Mouse (Mus musculus) left cerebral cortex, postnatal 10 days (tissue): ENCODE measurements at regions not wholly inside any gene's neighbourhood (a gene's known extent, or its start where the extent isn't known, plus 50 kb on each side); places are given as distances from the start of the nearest gene placed in this dataset.

Experiments used
- DNase-seq, 2 experiments: peaks; one replicate each; pipeline ENCODE4 v3.0.0; 2021 to 2022; ENCODE audit warnings: low spot score in 2 of 2, mixed read lengths in 1 of 2; ENCODE audit errors: extremely low spot score in 1 of 2
- intact Hi-C: fragments of 180-260 bp; cut with DNase I; formaldehyde crosslinking; loops from one replicate; pipeline ENCODE4 v1.15.1; 2025

DNA sequence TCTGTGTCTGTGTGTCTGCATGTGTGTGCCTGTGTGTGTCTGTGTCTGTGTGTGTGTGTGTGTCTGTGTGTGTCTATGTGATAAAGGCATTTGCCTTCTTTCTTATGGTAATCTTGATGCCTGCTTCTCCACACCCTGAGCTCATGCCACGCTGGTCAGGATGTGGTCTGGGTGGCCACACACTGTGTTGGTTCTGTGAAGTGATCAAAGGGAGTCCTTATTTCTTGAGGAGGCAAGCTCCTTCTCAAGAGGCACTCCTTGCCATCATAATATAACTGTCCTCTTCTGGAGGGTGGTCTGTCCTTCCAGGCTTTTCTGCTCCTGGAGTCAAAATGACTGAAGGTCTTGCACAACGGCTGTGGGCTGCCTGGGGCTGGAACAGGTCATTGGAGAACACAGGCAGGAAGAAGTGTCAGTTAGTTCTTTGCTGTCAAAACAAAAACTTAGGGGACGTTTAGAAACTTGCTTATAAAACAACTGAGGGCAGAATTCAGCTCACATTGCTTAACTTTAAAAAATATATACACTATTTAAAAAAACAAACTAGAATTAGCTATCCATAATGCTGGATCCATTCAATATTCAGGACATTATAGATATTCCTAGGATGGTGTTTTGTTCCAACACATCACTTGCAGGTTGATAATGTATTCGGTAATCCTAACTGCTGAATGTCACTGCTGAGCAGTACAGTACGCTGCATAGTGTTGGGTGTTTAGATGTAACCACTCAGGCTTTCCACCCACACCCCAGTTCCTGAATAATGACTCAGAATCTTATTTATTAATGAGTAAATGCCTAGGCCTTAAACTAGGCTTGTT, 50.3 kb upstream of the Lta4h start:
- DNase-seq = no peak
- intact Hi-C loops = no loop called here
